Mouse (Mus musculus): ENCODE measurements around the gene Chrm3.
"Not testable (repeated sequence)": the region's sequence is repeated elsewhere in the genome, so short reads cannot be mapped to it uniquely, and the experiment has no call there.

DNA sequence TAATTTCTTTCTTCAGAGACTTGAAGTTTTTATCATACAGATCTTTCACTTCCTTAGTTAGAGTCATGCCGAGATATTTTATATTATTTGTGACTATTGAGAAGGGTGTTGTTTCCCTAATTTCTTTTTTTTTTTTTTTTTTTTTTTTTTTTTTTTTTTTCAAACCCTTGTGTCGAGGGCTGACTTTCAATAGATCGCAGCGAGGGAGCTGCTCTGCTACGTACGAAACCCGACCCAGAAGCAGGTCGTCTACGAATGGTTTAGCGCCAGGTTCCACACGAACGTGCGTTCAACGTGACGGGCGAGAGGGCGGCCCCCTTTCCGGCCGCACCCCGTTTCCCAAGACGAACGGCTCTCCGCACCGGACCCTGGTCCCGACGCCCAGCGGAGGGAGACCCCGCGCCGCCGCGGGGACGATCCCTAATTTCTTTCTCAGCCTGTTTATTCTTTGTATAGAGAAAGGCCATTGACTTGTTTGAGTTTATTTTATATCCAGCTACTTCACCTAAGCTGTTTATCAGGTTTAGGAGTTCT is 526.4 kb downstream of the Chrm3 start:
- not testable (repeated sequence) for TF ChIP-seq POLR2A (IDR thresholded peaks at IDR 0.05; ENCODE audit: insufficient read depth, low read depth, low read length); EP300 (IDR thresholded peaks at IDR 0.05; ENCODE audit: insufficient read depth, low read depth, low read length); CTCF (IDR thresholded peaks at IDR 0.05)
